Comparison of ENCODE assay signal across 8 mouse cellular contexts in the genomic region with DNA sequence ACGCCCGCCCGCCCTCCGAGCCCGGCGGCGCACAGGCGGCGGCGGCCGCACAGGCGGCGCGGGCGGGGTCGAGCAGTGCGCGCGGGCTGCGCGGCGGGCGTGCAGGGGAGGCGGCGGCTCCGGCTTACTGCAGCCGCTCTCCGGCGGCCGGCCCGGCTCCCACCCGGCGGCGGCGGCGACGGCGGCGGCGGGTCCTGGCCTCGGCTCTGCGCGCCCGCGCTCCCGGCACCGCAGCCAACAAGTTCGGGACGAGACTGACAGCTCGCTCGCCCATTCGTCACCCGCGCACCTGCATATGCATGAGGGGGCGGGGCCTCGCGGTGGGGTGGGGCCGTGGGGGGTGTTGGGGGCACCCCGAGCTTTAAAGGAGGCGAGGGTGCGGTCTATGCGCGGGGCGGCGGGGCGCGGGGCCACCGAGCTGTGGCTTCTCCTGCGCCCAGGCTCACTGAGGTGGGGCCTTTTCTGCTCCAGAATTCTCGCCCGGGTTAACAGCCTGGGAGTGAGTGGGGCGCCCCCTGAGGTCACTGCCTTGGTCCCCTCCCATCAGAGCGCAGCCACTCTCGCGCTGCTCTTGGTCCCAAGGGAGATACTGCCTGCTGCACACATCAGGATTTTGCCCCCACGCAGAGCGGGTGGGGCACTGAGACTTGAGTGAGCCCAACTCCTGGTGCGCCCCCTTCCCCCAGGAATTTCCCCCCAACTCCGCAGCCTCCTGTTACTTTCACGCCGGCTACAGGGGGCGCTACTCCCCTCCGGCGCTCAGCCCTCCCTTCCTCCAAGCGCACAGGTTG. TPM values are rescaled to one million over a fixed set of nuclear protein-coding genes. Genes with fewer than 3 reads are reported as not detected.
DNase-seq lines count a peak whose midpoint lies in the region; ATAC-seq and TF ChIP-seq lines count a peak whose summit lies in the region.

TSS of gene Jag2 (minus strand) at position 215 of the 791 bp plus-strand sequence.

- WGBS in lung, postnatal 0 days, result 5% methylated on average over 32 of the region's 85 CpGs

- TF ChIP-seq CTCF in Patski (IDR thresholded peaks at IDR 0.05), result no peak
- TF ChIP-seq CTCF in lung, postnatal 0 days (IDR thresholded peaks at IDR 0.05), result peak; percentile 67

- DNase-seq in Patski (ENCODE audit: low read depth, low spot score), result no peak
- DNase-seq in cerebellum, postnatal 10 days, result peak; percentile 81 to 84
- DNase-seq in frontal cortex, postnatal 25 days (ENCODE audit: low spot score in 2 of 2), result peak; percentile 53 to 56
- DNase-seq in layer of hippocampus, postnatal 36 days, result peak; percentile 70
- DNase-seq in lung, postnatal 0 days (ENCODE audit: low spot score), result peak; percentile 70
- peak; percentile 86 to 87 for DNase-seq in right cerebral cortex, postnatal 10 days (ENCODE audit: low spot score in 2 of 2)

- H3K27me3 ChIP-seq in Patski, result no peaks in the 10 kb centered on the region
- peaks cover 10% of the 10 kb centered on the region; the same call in 1 of the 2 replicates for H3K27me3 ChIP-seq in lung, postnatal 0 days (replicated peaks; ENCODE audit: insufficient read depth, low read length)

- peaks cover 9% of the 10 kb centered on the region for H3K4me1 ChIP-seq in lung, postnatal 0 days (ENCODE audit: insufficient read depth, low read depth, low read length)

- H3K27ac ChIP-seq in lung, postnatal 0 days (ENCODE audit: low read length), result peak within 1 kb of the TSS; percentile 71

- POLR2A ChIA-PET in Patski (lab: Charles Lee), result no interaction called here

- no peaks in the 10 kb centered on the region for H3K9me3 ChIP-seq in lung, postnatal 0 days (ENCODE audit: low read length)

- peak within 1 kb of the TSS; percentile 57 for H3K4me3 ChIP-seq in lung, postnatal 0 days (ENCODE audit: low read depth, low read length)

- peak; percentile 32 for ATAC-seq in Patski
- ATAC-seq in hematopoietic stem cell, adult 5-6 weeks (replicated peaks in 1 of 2; ENCODE audit: insufficient read depth in 1 of 2, low FRiP score in 2 of 2, low TSS enrichment in 1 of 2, low read depth in 1 of 2, poor library complexity in 2 of 2, severe bottlenecking in 2 of 2), result no peak
- peak; percentile 75 for ATAC-seq in lung, postnatal 0 days
- ATAC-seq in monocyte, adult 5-6 weeks (replicated peaks; ENCODE audit: insufficient number of reproducible peaks, low FRiP score, low TSS enrichment, poor library complexity, severe bottlenecking), result no peak

- in situ Hi-C loops in Patski (cut with MboI; ENCODE audit: low pct_unique_long_range_greater_than_20kb), result no loop called here

- no peak for TF ChIP-seq EP300 in lung, postnatal 0 days (IDR thresholded peaks at IDR 0.05)

- peak within 1 kb of the TSS; percentile 91 for H3K4me2 ChIP-seq in lung, postnatal 0 days (replicated peaks; ENCODE audit: low read depth, low read length)

- H3K36me3 ChIP-seq in lung, postnatal 0 days (ENCODE audit: insufficient read depth, low read length), result no peaks in the 10 kb centered on the region

- H3K9ac ChIP-seq in lung, postnatal 0 days (replicated peaks; ENCODE audit: low read depth), result peak within 1 kb of the TSS; percentile 46

- CTCF ChIA-PET in Patski (lab: Charles Lee), result interaction anchor here (1.0 kb wide), 1 partner anchor 12 kb away, joined by 5 read pairs; the partner anchor contains the start of gene Nudt14

RNA-seq across cellular contexts. Expression of gene Jag2, which starts in this region (rescaled TPM):
- polyA plus RNA-seq in Patski (2021), result 8.0 TPM
- total RNA-seq in hematopoietic stem cell, adult 5-6 weeks (2017), result 17.8 and 28.7 TPM in 2 replicates
- 10 to 100 TPM; 43.8 to 45.6 TPM for total RNA-seq in layer of hippocampus, postnatal 36 days (2021)
- polyA plus RNA-seq in lung, postnatal 0 days (2015; fragmentation: Nextera tagmentation; extraction: Ambion mirVana), result 6.0 and 7.7 TPM in 2 replicates
- 0.11 to 3.6 TPM (median 3.4 TPM) in 3 replicates for total RNA-seq in monocyte, adult 5-6 weeks (2017)

Comparison
In these comparisons a context has a peak if more than half of its experiments do, and no peak if none do; other contexts are left out.
1. ATAC-seq: peak in Patski (single experiment) and lung, postnatal 0 days (single experiment); none in hematopoietic stem cell, adult 5-6 weeks (0 of 2) and monocyte, adult 5-6 weeks (single experiment).